Mouse (Mus musculus) heart, embryonic 10.5 days (tissue): Measurements from ENCODE around the gene Prrt2. TPM values are rescaled to one million over a fixed set of nuclear protein-coding genes. Genes with fewer than 3 reads are reported as not detected.
A peak's percentile ranks its signal among the peaks of the same experiment; 100 is the strongest.

Source experiments
- DNase-seq: peaks from one replicate; pipeline ENCODE4 v3.0.0-alpha.2; 2017; ENCODE audit warnings: low spot score
- H3K27ac ChIP-seq: fragments of 300-500 bp; sonication (generic); 2 replicates; pipeline ENCODE4 v1.5.1; 2016; ENCODE audit warnings: mild to moderate bottlenecking
- H3K27me3 ChIP-seq: fragments of 300-500 bp; sonication (generic); 2 replicates; pipeline ENCODE4 v1.6.1; 2016; ENCODE audit warnings: mild to moderate bottlenecking; ENCODE audit not compliant: poor library complexity, insufficient read depth, severe bottlenecking
- H3K36me3 ChIP-seq: fragments of 300-500 bp; sonication (generic); 2 replicates; pipeline ENCODE4 v1.6.1; 2016; ENCODE audit warnings: mild to moderate bottlenecking, moderate library complexity
- H3K4me1 ChIP-seq: fragments of 300-500 bp; sonication (generic); 2 replicates; pipeline ENCODE4 v1.6.1; 2016; ENCODE audit warnings: mild to moderate bottlenecking
- H3K4me3 ChIP-seq: fragments of 300-500 bp; sonication (generic); 2 replicates; pipeline ENCODE4 v1.5.1; 2016; ENCODE audit warnings: mild to moderate bottlenecking, moderate library complexity
- H3K9me3 ChIP-seq: fragments of 300-500 bp; sonication (generic); 2 replicates; pipeline ENCODE4 v1.6.1; 2016; ENCODE audit warnings: mild to moderate bottlenecking, moderate library complexity
- WGBS: fragments of 180-500 bp; shearing (Covaris S2); methylation state at CpG from one replicate; pipeline ENCODE4 v1.1.7; 2016; 5-methylcytosine and 5-hydroxymethylcytosine counted together
- polyA plus RNA-seq: library from polyadenylated mRNA; unstranded; fragments of >200 nt; fragmentation: Nextera tagmentation; extraction: Ambion mirVana; gene quantifications from 2 replicates; pipeline ENCODE4 v1.2.1, GENCODE M21; 2016

Prrt2 gene
- polyA plus RNA-seq, 1 experiment from 2014 or later: 3.2 TPM

DNA sequence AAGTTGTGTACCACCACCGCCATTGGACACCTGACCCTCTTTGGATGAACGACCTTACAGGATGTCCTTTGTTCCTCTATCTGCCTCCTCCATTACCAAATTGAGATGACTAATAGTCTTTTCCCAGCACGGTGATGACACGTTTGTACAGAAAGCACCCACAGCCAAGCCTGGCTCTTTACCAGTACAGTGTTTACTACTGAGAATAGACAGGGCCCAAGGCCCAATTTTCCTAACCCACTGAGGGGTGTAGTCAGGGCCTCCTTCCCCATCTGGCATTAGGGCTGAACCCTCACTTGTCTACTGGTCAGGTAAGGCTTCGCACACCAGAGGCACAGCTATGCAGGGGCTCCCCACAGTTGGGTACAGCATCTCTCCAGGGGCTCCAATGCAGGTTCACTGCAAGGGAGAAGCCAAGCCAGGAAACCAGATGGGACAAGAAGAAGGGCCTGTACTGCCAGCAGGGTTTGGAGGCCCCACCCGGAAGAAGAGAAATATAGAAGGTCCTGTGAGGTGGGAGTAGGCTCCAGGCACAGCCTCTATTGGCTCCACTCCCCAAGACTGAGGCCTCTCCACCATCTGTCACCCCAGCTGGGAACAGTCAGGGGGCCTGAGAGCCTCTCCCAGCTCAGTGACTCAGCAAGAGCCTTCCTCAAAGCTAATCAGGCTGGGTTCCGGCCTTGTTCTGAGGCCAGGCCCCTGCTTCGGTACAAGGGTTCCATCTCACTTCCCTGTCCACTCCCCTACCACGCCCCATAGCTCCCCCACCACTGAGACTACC lies 12.6 kb downstream of the Prrt2 start:
- H3K27ac ChIP-seq: peak overlapping the region; percentile 57
- H3K4me3 ChIP-seq: no peak overlapping the region
- H3K36me3 ChIP-seq: peaks cover 12% of the 10 kb centered on the region
- peak; percentile 93 for DNase-seq
- H3K4me1 ChIP-seq: peaks cover 27% of the 10 kb centered on the region
- 36% methylated on average over 9 of the region's 9 CpGs for WGBS
- H3K27me3 ChIP-seq: no peaks in the 10 kb centered on the region
- H3K9me3 ChIP-seq: no peaks in the 10 kb centered on the region

- no peaks in the 10 kb centered on the region for H3K27me3 ChIP-seq
- no peaks in the 10 kb centered on the region for H3K9me3 ChIP-seq
- no peak for DNase-seq
- peaks cover 20% of the 10 kb centered on the region for H3K4me1 ChIP-seq
- peaks cover 3% of the 10 kb centered on the region for H3K36me3 ChIP-seq
- 83% methylated on average over 6 of the region's 6 CpGs for WGBS
- H3K4me3 ChIP-seq: no peak overlapping the region
- H3K27ac ChIP-seq: no peak overlapping the region
These were observed 13.5 kb downstream of the Prrt2 start for GRCm38 (mm10) chr7:127007313-127008024.

GRCm38 (mm10) chr7:127004122-127004875 lies 16.7 kb downstream of the Prrt2 start:
- no peak overlapping the region for H3K4me3 ChIP-seq
- WGBS: 79% methylated on average over 4 of the region's 4 CpGs
- no peaks in the 10 kb centered on the region for H3K9me3 ChIP-seq
- no peak for DNase-seq
- peaks cover 18% of the 10 kb centered on the region for H3K4me1 ChIP-seq
- H3K36me3 ChIP-seq: 0 out of 2 replicates have a peak, but pooled peaks cover 3% of the 10 kb centered on the region
- no peaks in the 10 kb centered on the region for H3K27me3 ChIP-seq
- no peak overlapping the region for H3K27ac ChIP-seq

- 86% methylated on average over 5 of the region's 5 CpGs for WGBS
- Histone ChIP-seq H3K27me3 (no peaks in the 10 kb centered on the region), H3K4me1 (peaks cover 12% of the 10 kb centered on the region), H3K36me3 (0 out of 2 replicates have a peak, but pooled peaks cover 3% of the 10 kb centered on the region), H3K27ac (no peak overlapping the region), H3K4me3 (no peak overlapping the region), H3K9me3 (no peaks in the 10 kb centered on the region)
- DNase-seq: no peak
These were observed 17.4 kb downstream of the Prrt2 start for GRCm38 (mm10) chr7:127003620-127004019.

DNA sequence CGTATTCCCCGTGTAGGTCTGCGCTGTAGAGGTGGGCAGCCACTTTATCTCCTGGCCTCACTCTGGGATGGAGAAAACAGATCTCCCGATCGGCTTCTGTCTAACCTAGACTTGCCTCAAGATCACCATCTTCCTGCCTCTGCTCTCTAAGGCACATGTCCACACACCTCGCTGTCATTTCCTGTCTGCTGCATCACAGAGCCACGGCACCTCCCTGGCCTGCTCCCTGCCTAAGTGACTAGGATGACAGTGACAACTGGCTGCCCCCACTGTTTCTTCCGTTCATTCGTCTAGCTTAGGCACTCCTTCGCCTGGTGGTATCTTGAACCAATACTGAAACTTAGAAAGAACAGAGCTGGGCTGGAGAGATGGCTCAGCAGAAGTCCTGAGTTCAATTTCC lies 21.4 kb downstream of the Prrt2 start:
- Histone ChIP-seq H3K9me3 (no peaks in the 10 kb centered on the region), H3K4me1 (no peaks in the 10 kb centered on the region), H3K27ac (no peak overlapping the region), H3K36me3 (peaks cover 10% of the 10 kb centered on the region; the same call in 1 of the 2 replicates), H3K27me3 (no peaks in the 10 kb centered on the region), H3K4me3 (no peak overlapping the region)
- DNase-seq: no peak
- 68% methylated on average over 10 of the region's 10 CpGs for WGBS

GRCm38 (mm10) chr7:126996449-126996848 lies 24.6 kb downstream of the Prrt2 start:
- no peaks in the 10 kb centered on the region for H3K27me3 ChIP-seq
- 79% methylated on average over 4 of the region's 4 CpGs for WGBS
- H3K4me3 ChIP-seq: no peak overlapping the region

GRCm38 (mm10) chr7:126988816-126989215 lies 32.2 kb downstream of the Prrt2 start:
- Histone ChIP-seq H3K27me3 (peaks cover 19% of the 10 kb centered on the region; the same call in 1 of the 2 replicates), H3K4me3 (no peak overlapping the region), H3K4me1 (0 out of 2 replicates have a peak, but pooled peaks cover 12% of the 10 kb centered on the region), H3K9me3 (no peaks in the 10 kb centered on the region), H3K36me3 (peaks cover 6% of the 10 kb centered on the region; the same call in 1 of the 2 replicates), H3K27ac (no peak overlapping the region)
- DNase-seq: no peak
- WGBS: 66% methylated on average over 8 of the region's 8 CpGs

More at GRCm38 (mm10) chr7:126996449-126996848, 24.6 kb downstream of the Prrt2 start:
- H3K36me3 ChIP-seq: peaks cover 9% of the 10 kb centered on the region; the same call in 1 of the 2 replicates
- no peak for DNase-seq
- no peak overlapping the region for H3K27ac ChIP-seq
- no peaks in the 10 kb centered on the region for H3K4me1 ChIP-seq
- H3K9me3 ChIP-seq: no peaks in the 10 kb centered on the region

DNA sequence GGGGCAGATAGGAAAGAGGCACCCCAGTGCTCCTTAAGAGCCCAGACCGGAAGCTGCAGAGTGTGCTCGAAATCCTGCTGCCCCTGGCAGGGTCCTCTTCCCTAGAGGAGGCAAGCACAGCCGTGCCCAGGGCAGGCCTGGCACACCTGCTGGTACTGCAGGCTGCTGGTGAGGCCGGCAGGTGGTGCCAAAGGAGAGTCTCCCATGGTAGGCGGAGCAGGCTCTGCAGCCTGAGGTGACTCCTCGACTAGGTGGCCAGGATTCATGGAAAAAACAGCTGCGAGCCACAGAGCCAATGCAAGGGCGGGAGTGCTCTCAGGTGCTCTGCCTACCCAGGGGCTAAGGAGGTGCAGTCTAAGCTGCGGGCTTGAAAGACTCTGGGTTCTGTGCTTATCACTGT lies 34.7 kb downstream of the Prrt2 start:
- no peak for DNase-seq
- Histone ChIP-seq H3K27ac (no peak overlapping the region), H3K4me3 (no peak overlapping the region), H3K9me3 (no peaks in the 10 kb centered on the region), H3K27me3 (peaks cover 19% of the 10 kb centered on the region; the same call in 1 of the 2 replicates), H3K4me1 (0 out of 2 replicates have a peak, but pooled peaks cover 12% of the 10 kb centered on the region), H3K36me3 (peaks cover 6% of the 10 kb centered on the region; the same call in 1 of the 2 replicates)
- WGBS: 37% methylated on average over 9 of the region's 9 CpGs

DNA sequence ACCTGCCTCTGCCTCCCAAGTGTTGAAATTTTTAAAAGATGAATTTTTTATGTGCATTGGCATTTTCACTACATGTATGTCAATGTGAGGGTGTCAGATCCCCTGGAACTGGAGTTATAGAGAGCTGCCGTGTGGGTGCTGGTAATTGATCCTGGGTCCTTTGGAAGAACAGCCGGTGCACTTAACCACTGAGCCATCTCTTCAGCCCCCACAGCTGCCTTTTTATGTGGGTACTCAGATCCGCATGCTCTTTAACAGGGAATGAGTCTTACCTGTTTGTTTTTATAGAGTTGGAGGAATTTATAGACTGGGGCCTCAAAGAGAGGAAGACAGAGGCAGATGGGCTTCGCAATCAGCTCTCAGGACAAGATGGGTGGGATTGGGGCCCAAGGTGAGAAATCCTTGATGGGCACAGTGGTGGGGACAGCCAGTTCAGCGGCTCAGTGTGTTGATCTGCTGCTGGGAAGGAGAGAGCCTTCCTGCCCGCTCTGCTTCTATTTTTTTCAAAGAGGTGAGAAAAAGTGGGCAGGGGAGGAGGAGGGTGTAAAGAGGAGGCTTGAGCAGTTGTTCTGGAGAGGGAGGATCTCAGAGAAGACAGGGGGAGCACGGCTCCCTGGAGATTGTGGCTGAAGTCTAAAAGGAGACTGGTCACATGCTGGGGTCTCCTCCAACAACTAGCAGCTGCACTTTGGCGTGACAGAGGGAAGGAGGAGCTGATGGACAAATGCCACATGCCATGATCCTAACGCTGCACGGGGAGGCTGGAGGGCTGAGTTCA lies 36.2 kb downstream of the Prrt2 start:
- H3K4me3 ChIP-seq: no peak overlapping the region
- WGBS: 41% methylated on average over 10 of the region's 10 CpGs
- no peak for DNase-seq
- H3K27ac ChIP-seq: 0 out of 2 replicates have a peak overlapping the region, but pooled peaks have one; percentile 3
- peaks cover 20% of the 10 kb centered on the region for H3K36me3 ChIP-seq
- no peaks in the 10 kb centered on the region for H3K9me3 ChIP-seq
- H3K27me3 ChIP-seq: peaks cover 19% of the 10 kb centered on the region; the same call in 1 of the 2 replicates
- H3K4me1 ChIP-seq: 0 out of 2 replicates have a peak, but pooled peaks cover 12% of the 10 kb centered on the region

DNA sequence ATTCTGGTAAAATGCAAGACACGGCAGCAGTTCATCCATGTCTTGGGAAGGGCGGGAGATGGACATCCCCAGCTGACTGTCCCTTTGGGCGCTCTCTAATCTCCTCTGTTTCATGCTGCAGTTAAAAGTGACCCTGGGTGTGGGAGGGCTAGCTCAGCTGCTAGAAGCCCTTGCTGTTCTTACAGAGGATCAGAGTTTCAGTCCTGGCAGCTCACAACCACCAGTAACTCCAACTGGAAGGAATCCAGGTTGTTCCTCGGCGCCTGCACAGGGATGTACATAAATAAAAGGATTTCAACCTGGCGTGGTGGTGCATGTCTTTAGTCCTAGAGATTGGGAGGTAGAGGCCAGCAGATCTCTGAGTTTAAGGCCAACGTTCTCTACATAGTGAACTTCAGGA lies 37.9 kb downstream of the Prrt2 start:
- Histone ChIP-seq H3K27ac (no peak overlapping the region), H3K27me3 (peaks cover 6% of the 10 kb centered on the region; the same call in 1 of the 2 replicates), H3K9me3 (no peaks in the 10 kb centered on the region), H3K4me1 (0 out of 2 replicates have a peak, but pooled peaks cover 15% of the 10 kb centered on the region), H3K4me3 (no peak overlapping the region), H3K36me3 (peaks cover 31% of the 10 kb centered on the region)
- 73% methylated on average over 7 of the region's 7 CpGs for WGBS
- no peak for DNase-seq

GRCm38 (mm10) chr7:126982054-126982453 lies 39.0 kb downstream of the Prrt2 start:
- peaks cover 18% of the 10 kb centered on the region for H3K4me1 ChIP-seq
- H3K27me3 ChIP-seq: peaks cover under 1% of the 10 kb centered on the region; the same call in 1 of the 2 replicates
- no peak for DNase-seq
- WGBS: 71% methylated on average over 4 of the region's 4 CpGs
- H3K9me3 ChIP-seq: no peaks in the 10 kb centered on the region
- no peak overlapping the region for H3K4me3 ChIP-seq
- no peak overlapping the region for H3K27ac ChIP-seq
- H3K36me3 ChIP-seq: peaks cover 36% of the 10 kb centered on the region

DNA sequence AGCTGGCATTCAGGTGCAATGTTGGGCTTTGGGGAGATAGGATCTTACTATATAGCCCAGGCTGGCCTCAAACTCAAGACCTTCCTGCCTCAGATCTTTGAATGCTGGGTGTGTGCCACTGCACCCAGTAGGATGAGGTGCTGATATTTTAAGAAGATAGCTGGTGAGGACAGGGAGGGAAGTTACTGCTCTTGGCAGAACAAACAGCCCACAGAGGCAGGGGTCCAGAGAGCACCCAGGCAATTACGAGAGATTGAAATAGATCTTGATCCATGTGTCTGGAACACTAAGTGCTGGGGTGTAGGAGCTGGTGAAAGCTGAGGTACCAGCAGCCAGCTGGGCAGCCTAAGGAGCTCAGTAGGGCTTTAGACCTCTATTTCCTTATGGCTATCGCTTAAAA lies 39.4 kb downstream of the Prrt2 start:
- Histone ChIP-seq H3K4me1 (peaks cover 21% of the 10 kb centered on the region), H3K9me3 (no peaks in the 10 kb centered on the region), H3K36me3 (peaks cover 36% of the 10 kb centered on the region), H3K4me3 (no peak overlapping the region), H3K27ac (no peak overlapping the region), H3K27me3 (no peaks in the 10 kb centered on the region)
- WGBS: 77% methylated on average over 2 of the region's 2 CpGs
- DNase-seq: no peak
